Comparison of ENCODE assay signal across 1 mouse cellular context in genomic region chr5:145119385-145119784, GRCm38 (mm10).
TF ChIP-seq lines count a peak whose summit lies in the region.

No protein-coding gene starts in this region.

TF ChIP-seq in CH12.LX, 34 proteins besides CTCF, POLR2A, EP300 and RAD21:
- TF ChIP-seq RCOR1 (conservative IDR thresholded peaks at IDR 0.05; ENCODE audit: low read depth, low read length) (no peak), ZKSCAN1 (IDR thresholded peaks at IDR 0.05; ENCODE audit: borderline replicate concordance, low read depth, low read length) (no peak), PAX5 (IDR thresholded peaks at IDR 0.05; ENCODE audit: low read length) (no peak), JUND (conservative IDR thresholded peaks at IDR 0.05; ENCODE audit: low read depth, low read length) (no peak), ZNF384 (IDR thresholded peaks at IDR 0.05; ENCODE audit: low read depth, low read length) (no peak)
TF ChIP-seq in CH12.LX: peak in this region for 0.
